Mouse (Mus musculus) E14TG2a.4 (cell line): ENCODE results near the gene Cacng7.
"Not testable (repeated sequence)": the region's sequence is repeated elsewhere in the genome, so short reads cannot be mapped to it uniquely, and the experiment has no call there.

Experiments used
- H3K27me3 ChIP-seq: 2 replicates; pipeline ENCODE4 v1.6.1; 2014; ENCODE audit warnings: low read length, control low read depth; ENCODE audit not compliant: insufficient read depth
- H3K36me3 ChIP-seq: 2 replicates; pipeline ENCODE4 v1.6.1; 2014; ENCODE audit warnings: low read length, control low read depth; ENCODE audit not compliant: insufficient read depth
- H3K4me1 ChIP-seq: replicated peaks from 2 replicates; pipeline ENCODE4 v1.6.1; 2014; ENCODE audit warnings: low read depth, low read length, control low read depth
- H3K4me3 ChIP-seq: replicated peaks from 2 replicates; pipeline ENCODE4 v1.5.1; 2014; ENCODE audit warnings: mild to moderate bottlenecking, low read length
- H3K9me3 ChIP-seq: 2 replicates; pipeline ENCODE4 v1.6.1; 2014; ENCODE audit warnings: low read length, control low read depth
- CTCF ChIP-seq: conservative IDR thresholded peaks from 2 replicates; pipeline ENCODE4 v1.5.1; 2014; ENCODE audit warnings: low read length
- NANOG ChIP-seq: IDR thresholded peaks from 2 replicates; pipeline ENCODE4 v1.6.1; 2014; ENCODE audit warnings: borderline replicate concordance, low read length, mixed read lengths
- POU5F1 ChIP-seq: IDR thresholded peaks from 2 replicates; pipeline ENCODE4 v1.6.1; 2014; ENCODE audit warnings: low read length, borderline replicate concordance

Gene Cacng7

GRCm38 (mm10) chr7:3291197-3291596 lies 41.6 kb upstream of the Cacng7 start:
- Histone ChIP-seq H3K4me3 (peak overlapping the region; percentile 83), H3K9me3 (no peaks in the 10 kb centered on the region), H3K36me3 (peaks cover 21% of the 10 kb centered on the region), H3K27me3 (no peaks in the 10 kb centered on the region), H3K4me1 (peaks cover 62% of the 10 kb centered on the region)
- TF ChIP-seq NANOG: no peak
- no peak for TF ChIP-seq POU5F1
- TF ChIP-seq CTCF: no peak

- H3K27me3 ChIP-seq: no peaks in the 10 kb centered on the region
- H3K4me1 ChIP-seq: peaks cover 68% of the 10 kb centered on the region
- H3K36me3 ChIP-seq: peaks cover 26% of the 10 kb centered on the region
- TF ChIP-seq CTCF (no peak), POU5F1 (no peak), NANOG (no peak)
- no peaks in the 10 kb centered on the region for H3K9me3 ChIP-seq
- peak overlapping the region; percentile 83 for H3K4me3 ChIP-seq
Measured at GRCm38 (mm10) chr7:3291764-3292163, 41.0 kb upstream of the Cacng7 start.

GRCm38 (mm10) chr7:3292271-3292670 lies 40.5 kb upstream of the Cacng7 start:
- Histone ChIP-seq H3K4me1 (peaks cover 73% of the 10 kb centered on the region), H3K36me3 (peaks cover 31% of the 10 kb centered on the region), H3K4me3 (peak overlapping the region; percentile 83)
- H3K9me3 ChIP-seq, H3K27me3 ChIP-seq: not testable (repeated sequence)

GRCm38 (mm10) chr7:3292791-3293190 lies 40.0 kb upstream of the Cacng7 start:
- peaks cover 76% of the 10 kb centered on the region for H3K4me1 ChIP-seq
- peaks cover 37% of the 10 kb centered on the region for H3K36me3 ChIP-seq
- peak overlapping the region; percentile 83 for H3K4me3 ChIP-seq
- H3K9me3 ChIP-seq: no peaks in the 10 kb centered on the region
- TF ChIP-seq NANOG: no peak
- TF ChIP-seq POU5F1: no peak
- no peak for TF ChIP-seq CTCF
- no peaks in the 10 kb centered on the region for H3K27me3 ChIP-seq

GRCm38 (mm10) chr7:3294794-3295193 lies 38.0 kb upstream of the Cacng7 start:
- Histone ChIP-seq H3K4me1 (peaks cover 84% of the 10 kb centered on the region), H3K4me3 (no peak overlapping the region), H3K36me3 (peaks cover 57% of the 10 kb centered on the region), H3K27me3 (no peaks in the 10 kb centered on the region), H3K9me3 (no peaks in the 10 kb centered on the region)
- TF ChIP-seq POU5F1 (no peak), CTCF (no peak), NANOG (no peak)

GRCm38 (mm10) chr7:3295321-3296110 lies 37.2 kb upstream of the Cacng7 start:
- Histone ChIP-seq H3K36me3 (peaks cover 61% of the 10 kb centered on the region), H3K9me3 (no peaks in the 10 kb centered on the region), H3K4me1 (peaks cover 87% of the 10 kb centered on the region), H3K4me3 (no peak overlapping the region), H3K27me3 (no peaks in the 10 kb centered on the region)
- TF ChIP-seq CTCF: no peak
- TF ChIP-seq POU5F1: no peak
- TF ChIP-seq NANOG: no peak

GRCm38 (mm10) chr7:3296711-3297110 lies 36.0 kb upstream of the Cacng7 start:
- Histone ChIP-seq H3K9me3 (no peaks in the 10 kb centered on the region), H3K4me1 (peaks cover 86% of the 10 kb centered on the region), H3K4me3 (peak overlapping the region; percentile 48), H3K36me3 (peaks cover 61% of the 10 kb centered on the region), H3K27me3 (no peaks in the 10 kb centered on the region)
- no peak for TF ChIP-seq NANOG
- TF ChIP-seq POU5F1: no peak
- no peak for TF ChIP-seq CTCF

- H3K4me1 ChIP-seq: peaks cover 98% of the 10 kb centered on the region
- TF ChIP-seq NANOG: no peak
- peak; percentile 91 for TF ChIP-seq CTCF
- TF ChIP-seq POU5F1: no peak
Measured at GRCm38 (mm10) chr7:3299941-3300617, 32.7 kb upstream of the Cacng7 start.

GRCm38 (mm10) chr7:3300891-3301627 lies 31.7 kb upstream of the Cacng7 start:
- Histone ChIP-seq H3K27me3 (peaks cover 5% of the 10 kb centered on the region; the same call in 1 of the 2 replicates), H3K4me3 (peak overlapping the region; percentile 14; the same call in 1 of the 2 replicates), H3K36me3 (peaks cover 44% of the 10 kb centered on the region), H3K4me1 (peaks cover 98% of the 10 kb centered on the region), H3K9me3 (no peaks in the 10 kb centered on the region)
- TF ChIP-seq POU5F1 (no peak), NANOG (no peak), CTCF (no peak)

More at GRCm38 (mm10) chr7:3299941-3300617, 32.7 kb upstream of the Cacng7 start:
- no peaks in the 10 kb centered on the region for H3K9me3 ChIP-seq
- peaks cover 5% of the 10 kb centered on the region; the same call in 1 of the 2 replicates for H3K27me3 ChIP-seq
- H3K36me3 ChIP-seq: peaks cover 52% of the 10 kb centered on the region
- peak overlapping the region; percentile 14; the same call in 1 of the 2 replicates for H3K4me3 ChIP-seq
